Mouse (Mus musculus) layer of hippocampus, adult 2 months (tissue): ENCODE measurements around the gene Phkg1. TPM values are rescaled to one million over a fixed set of nuclear protein-coding genes. Genes with fewer than 3 reads are reported as not detected.

Source experiments
- DNase-seq, 2 experiments: peaks; one replicate each; pipeline ENCODE4 v3.0.0; 2022; ENCODE audit warnings: low spot score in 2 of 2
- H3K27ac ChIP-seq: fragments of 200-600 bp; 2 replicates; pipeline ENCODE4 v1.8.1; 2022
- H3K4me3 ChIP-seq: fragments of 200-600 bp; 2 replicates; pipeline ENCODE4 v1.8.1; 2022; ENCODE audit warnings: mild to moderate bottlenecking
- CTCF ChIP-seq: fragments of 200-600 bp; conservative IDR thresholded peaks from 2 replicates; pipeline ENCODE4 v1.8.1; 2022; ENCODE audit warnings: antibody characterized with exemption, mild to moderate bottlenecking, moderate library complexity
- long read RNA-seq, 2 experiments: library from polyadenylated mRNA; stranded (forward); transcript quantifications; one replicate each; pipeline ENCODE4 v2.0.0; 2021; ENCODE audit warnings: borderline mapping rate in 2 of 2
- total RNA-seq, 2 experiments: library from RNA; stranded (reverse); gene quantifications; 2 replicates each; pipeline ENCODE4 v1.2.3; 2021

Gene Phkg1
- 10 to 100 TPM; 21.6 to 24.3 TPM for total RNA-seq
- long read RNA-seq, experiment 1, partial matches to known transcripts, result 1 of 10 reads
- long read RNA-seq, experiment 1, other reads (novel, unspliced or antisense), result 6 of 10 reads
- long read RNA-seq, experiment 2, transcript Phkg1-201 (10 exons, 2,374 nt), result major isoform, 5 of 8 reads
- long read RNA-seq, experiment 2, partial matches to known transcripts, result 0 of 8 reads
- long read RNA-seq, experiment 2, other reads (novel, unspliced or antisense), result 3 of 8 reads

DNA sequence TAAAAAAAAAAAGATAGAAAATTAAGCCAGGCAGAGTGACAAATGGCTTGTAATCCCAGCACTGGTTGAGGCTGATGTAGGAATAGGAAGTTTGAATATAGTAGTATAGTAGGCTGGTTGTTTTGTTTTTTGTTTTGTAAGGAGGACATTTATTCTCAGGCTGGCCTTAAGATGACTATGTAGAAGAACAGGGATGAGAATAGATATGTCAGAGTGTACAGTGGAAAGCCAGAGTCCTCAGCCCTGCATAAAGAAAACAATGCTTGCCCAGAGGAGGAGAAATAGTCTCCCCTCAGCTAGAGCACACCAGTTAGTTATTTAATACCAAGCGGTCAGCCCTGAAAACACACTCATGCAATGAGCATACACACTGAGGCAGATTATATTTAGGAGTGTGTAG, at the start of gene Phkg1:
Phkg1 (minus strand) TSS at position 101 of the 400 bp plus-strand sequence.
- H3K4me3 ChIP-seq, result no peak within 1 kb of the TSS
- TF ChIP-seq CTCF, result no peak
- DNase-seq, result no peak
- H3K27ac ChIP-seq, result no peak within 1 kb of the TSS

DNA sequence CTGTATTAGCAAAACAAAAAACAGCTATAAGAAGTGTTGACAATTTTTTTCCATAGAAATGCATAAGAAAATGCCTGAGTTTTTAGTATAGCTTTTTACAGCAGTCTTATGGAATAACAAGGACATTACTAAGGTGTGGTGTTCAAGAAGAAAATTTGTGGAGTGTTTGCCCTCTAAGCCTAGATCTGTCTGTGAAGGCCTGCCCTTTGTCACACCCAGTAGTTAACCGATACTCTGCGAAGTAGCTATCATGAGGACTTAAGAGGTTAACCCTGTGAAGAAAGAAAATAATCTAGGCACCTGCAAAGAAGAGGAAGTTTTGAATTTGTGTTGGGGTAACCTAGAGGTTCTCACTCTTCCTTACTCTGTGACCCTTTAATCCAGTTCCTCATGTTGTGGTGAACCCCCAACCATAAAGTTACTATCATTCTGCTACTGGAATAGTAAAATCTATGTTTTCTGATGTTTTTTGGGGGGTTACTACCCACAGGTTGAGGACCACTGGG, 49.2 kb upstream of the Phkg1 start:
- Histone ChIP-seq H3K27ac (no peak overlapping the region), H3K4me3 (no peak overlapping the region)
- no peak for TF ChIP-seq CTCF
- DNase-seq, result no peak

DNA sequence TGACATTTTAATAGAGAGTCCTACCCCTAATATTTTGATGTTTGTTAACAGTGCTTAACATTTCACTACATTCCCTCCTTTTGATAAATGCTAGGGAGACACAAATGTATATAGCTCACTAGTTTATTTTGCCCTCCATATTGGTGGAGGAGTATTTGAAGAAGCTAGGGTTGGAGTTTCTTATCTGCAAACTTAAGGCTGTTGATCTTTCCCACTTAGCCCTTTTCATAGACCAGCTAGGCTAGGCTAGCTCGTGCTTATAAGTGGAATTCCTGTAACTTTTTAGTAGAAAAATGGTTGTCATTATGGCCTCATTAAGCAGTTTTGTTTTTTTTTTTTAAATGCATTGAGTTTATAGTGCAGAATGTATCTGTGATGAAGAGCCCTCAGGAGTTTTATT, 45.1 kb upstream of the Phkg1 start:
- TF ChIP-seq CTCF, result no peak
- Histone ChIP-seq H3K4me3 (no peak overlapping the region), H3K27ac (no peak overlapping the region)
- DNase-seq, result no peak

DNA sequence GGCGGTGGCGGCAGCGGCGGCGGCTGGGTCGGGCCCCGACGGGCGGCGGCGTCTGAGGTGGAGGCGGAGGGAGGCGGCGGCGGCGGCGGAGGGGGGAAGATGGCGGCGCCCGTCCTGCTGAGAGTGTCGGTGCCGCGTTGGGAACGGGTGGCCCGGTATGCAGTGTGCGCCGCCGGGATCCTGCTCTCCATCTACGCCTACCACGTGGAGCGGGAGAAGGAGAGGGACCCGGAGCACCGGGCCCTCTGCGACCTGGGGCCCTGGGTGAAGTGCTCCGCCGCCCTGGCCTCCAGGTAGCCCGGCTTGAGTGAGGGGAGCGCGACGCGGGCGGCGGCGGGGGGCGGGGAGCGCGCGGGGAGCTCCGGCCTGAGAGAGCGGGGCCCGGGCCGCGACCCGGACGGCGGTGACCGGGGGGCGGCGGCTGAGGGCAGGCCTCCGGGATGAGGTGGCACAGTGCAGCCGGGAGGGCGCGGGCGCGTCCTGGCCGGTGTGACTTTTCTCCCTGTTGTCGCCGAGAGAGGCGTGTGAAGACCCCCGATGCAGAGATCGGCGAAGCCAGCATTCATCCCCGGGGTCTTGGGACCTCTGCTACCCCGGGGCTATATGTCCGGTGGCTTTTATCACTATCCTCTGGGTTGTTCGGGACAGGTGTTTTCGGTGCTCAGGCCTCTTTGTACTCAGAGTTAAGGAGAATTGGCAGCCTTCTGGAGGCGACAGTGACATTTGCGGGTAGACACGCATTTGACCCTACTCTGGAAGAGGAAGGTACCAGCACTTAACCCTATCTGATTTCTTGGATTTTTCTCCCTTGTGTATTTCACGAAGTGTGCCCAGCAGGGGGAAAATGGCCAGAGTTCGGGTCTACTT, 44.0 kb upstream of the Phkg1 start:
- peak overlapping the region; percentile 62 for H3K27ac ChIP-seq
- H3K4me3 ChIP-seq, result peak overlapping the region; percentile 77
- TF ChIP-seq CTCF, result peak; percentile 39
- DNase-seq, result peak in 1 of 2 experiments; percentile 15

DNA sequence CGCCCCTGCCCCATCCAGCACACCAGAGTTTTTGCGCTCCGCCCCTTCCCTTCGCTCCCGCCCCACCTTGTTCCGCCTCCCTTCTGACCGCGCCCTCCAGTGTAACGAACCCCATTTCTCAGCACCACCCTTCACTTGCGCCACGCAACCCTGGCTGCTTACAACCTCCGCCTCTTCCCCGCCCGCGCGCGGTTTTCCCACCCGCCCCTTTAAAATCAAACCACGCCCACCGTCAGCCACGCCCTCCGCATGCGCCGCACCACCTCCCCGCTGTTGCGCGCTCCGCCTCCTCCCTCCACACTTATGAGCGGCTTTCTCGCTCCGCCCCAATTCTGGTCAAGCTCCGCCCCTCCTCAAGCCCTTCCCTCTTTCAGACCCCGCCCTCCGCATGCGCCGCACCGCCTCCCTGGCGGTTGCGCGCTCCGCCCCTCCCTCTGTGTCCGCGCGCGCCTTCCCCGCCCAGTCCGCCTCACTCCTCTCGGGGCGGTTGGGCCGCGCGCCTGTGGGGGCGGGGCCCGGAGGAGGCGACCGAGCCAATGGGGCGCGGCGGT, 43.2 kb upstream of the Phkg1 start, which contains the start of gene Vkorc1l1:
Vkorc1l1 (plus strand) TSS at position 476 of the 551 bp plus-strand sequence.
- Histone ChIP-seq H3K27ac (peak within 1 kb of the TSS; percentile 62), H3K4me3 (peak within 1 kb of the TSS; percentile 77)
- peak; percentile 98 to 99 for DNase-seq
- TF ChIP-seq CTCF, result no peak

DNA sequence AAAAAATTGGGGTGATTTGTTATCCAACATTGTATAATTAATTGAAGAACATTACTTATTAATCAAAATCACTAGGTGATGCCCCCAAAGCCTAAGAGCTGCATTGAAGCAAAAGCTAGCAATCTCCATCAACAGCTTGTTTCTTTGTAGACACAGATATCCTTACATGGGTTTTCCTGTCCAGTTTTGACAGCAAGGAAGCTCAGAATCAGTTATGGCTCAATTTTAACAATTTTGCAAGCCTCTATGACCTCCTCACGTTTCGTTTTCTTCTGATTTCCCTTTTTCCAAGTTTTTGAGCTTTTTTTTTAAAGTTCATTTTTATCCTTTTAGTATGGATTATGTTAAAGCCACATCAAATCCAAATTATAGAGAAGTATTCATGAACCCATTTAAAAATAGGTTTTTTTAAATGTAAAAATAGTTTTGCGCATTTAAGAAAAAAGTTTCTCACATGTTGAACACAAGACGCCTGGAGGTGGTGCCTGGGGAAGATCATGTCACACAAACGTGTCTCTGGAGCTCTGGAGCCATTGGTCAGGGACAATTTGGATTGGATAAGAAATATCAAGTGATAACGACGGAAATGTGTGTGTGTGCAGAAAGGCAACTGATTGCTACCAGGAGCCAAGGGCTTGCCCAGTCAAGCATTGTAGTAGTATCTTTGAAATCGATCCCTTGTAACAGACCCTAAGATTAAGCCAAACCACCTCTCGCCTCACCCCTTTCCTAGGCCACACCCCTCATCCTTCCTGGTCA, 42.6 kb upstream of the Phkg1 start:
- Histone ChIP-seq H3K4me3 (peak overlapping the region; percentile 59), H3K27ac (peak overlapping the region; percentile 51)
- TF ChIP-seq CTCF, result no peak
- DNase-seq, result no peak

DNA sequence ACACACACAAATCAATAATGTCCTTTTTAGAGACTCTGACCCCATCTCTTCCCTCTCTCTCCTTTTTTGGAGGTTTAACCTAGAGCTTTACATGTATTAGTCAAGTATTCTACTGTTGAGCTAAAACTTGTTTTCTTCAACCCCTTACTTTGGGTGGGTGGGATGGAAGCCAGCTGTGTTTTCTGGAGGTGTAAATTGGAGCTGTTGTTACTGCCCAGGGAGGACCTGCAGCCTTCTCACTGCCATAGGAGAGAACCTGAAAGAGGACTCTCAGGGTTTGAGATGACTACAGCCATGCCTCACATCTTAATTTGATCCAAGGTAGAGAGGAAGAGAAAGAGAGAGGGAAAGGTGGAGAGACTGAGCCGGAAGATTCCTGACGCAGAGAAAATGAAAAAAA, 41.9 kb upstream of the Phkg1 start:
- Histone ChIP-seq H3K27ac (no peak overlapping the region), H3K4me3 (no peak overlapping the region)
- no peak for DNase-seq
- no peak for TF ChIP-seq CTCF

DNA sequence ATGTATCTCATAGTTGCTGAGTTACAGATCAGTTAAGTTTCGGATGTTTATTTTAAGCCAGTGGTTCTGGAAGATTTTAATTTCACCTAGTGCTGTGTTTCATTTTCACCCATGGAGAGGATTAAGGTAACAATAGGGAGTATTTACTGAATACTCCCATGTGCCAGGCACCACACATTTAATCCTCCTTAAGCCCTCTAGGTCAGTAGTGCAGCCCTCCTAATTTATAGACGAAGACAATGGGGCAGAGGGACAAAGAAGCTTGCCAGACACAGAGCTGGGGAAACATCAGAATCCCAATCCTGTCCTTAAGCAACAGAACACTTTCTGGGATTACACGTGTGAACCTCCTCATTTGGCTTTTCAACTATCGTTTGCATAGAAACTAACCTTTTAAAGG, 38.6 kb upstream of the Phkg1 start:
- DNase-seq, result no peak
- Histone ChIP-seq H3K4me3 (no peak overlapping the region), H3K27ac (no peak overlapping the region)
- TF ChIP-seq CTCF, result no peak

DNA sequence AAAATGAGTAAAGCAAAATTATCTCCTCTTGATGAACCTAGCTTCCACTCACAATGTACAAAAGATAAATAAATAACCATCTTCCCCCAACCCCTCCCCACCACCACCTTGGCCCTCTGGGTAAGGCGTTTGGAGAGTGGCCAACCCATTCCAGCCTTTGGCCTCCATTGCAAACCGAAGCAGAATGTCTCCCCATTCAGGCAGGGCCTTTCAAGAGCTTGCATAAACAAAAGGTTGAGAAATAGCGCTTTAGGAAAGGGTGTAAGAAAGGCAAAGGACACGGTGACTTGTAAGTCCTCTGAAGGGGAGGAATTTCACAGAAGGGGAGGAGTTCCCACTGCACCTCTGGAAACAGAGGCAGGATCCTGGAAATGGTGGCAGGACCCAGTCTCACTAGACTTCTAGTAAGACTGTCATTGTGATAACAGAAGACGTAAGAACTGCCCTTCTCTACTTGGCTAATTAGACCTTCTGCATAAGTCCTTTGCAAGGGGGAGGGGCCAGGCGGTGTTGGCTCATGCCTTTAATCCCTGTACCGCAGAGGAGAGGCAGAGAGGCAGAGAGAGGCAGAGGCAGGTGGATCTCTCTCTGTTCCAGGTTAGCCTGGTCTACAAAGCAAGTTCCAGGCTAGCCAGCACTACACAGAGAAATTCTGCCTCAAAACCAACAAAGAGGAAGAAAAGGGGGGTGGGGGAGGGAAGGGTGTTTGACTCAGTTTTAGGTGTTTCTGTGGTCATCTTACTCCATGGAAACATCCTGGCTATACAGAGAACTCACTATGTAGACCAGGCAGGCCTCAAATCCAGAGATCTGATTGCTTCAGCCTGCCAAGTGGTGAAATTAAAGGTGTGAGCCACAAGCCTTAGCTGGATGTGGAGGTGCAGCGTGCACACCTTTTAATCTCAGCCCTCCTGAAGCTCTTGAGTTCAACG, 31.8 kb upstream of the Phkg1 start:
- Histone ChIP-seq H3K4me3 (no peak overlapping the region), H3K27ac (no peak overlapping the region)
- DNase-seq, result no peak
- TF ChIP-seq CTCF, result no peak

DNA sequence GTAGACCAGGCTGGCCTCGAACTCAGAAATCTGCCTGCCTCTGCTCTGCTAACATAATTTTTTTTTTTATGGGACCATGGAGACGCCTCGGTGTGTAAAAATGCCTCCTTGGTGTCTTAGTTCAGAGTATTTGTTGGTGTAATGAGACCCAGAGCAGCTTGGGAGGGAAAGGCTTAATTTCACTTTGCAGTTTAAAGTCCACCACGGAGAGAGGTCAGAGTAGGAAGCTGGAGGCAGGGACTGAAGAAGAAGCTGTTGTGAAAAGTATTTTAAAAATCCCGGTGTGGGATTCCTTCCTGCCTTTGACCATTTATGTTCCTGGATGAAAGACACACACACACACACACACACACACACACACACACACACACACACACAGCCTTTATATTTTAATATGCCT, 27.6 kb upstream of the Phkg1 start:
- no peak for DNase-seq
- Histone ChIP-seq H3K4me3 (no peak overlapping the region), H3K27ac (no peak overlapping the region)
- TF ChIP-seq CTCF, result no peak

DNA sequence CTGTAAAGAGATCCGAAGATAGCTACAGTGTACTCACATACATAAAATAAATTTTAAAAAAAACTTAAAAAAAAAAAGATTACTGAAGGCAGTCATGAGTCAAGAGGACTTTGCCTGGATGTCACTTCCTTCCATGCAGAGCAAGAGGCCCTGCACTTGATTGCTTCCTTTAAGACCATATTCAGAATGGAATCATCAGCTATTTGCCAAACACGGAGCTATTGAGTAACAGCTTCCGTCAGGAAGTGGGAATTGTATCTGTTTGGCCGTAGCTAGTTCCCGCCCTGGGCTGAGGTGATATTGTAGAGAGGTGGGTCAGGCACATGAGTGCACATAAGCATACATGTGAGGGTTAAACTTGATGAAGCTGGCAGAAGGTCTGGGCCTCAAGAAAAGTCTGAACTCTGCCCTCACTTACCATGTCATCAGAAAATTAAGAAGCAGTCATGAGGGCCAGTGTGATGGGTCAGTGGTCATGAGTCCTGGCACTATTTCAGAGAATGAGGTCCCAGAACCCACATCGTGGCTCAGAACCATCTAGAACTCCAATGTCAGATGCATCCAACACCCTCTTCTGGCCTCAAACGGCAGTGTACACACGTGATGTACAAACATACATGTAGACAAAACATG, 26.6 kb upstream of the Phkg1 start:
- no peak for TF ChIP-seq CTCF
- Histone ChIP-seq H3K4me3 (no peak overlapping the region), H3K27ac (no peak overlapping the region)
- no peak for DNase-seq
